Mouse (Mus musculus): ENCODE data around the gene Cd68. TPM values are rescaled to one million over a fixed set of nuclear protein-coding genes. Genes with fewer than 3 reads are reported as not detected.
A peak's percentile ranks its signal among the peaks of the same experiment; 100 is the strongest.
"Not testable (repeated sequence)": the region's sequence is repeated elsewhere in the genome, so short reads cannot be mapped to it uniquely, and the experiment has no call there.

The Cd68 gene
- total RNA-seq (2014; fragmentation: Nextera tagmentation) (29.7 and 52.0 TPM in 2 replicates), total RNA-seq (2017) (27.0 and 47.7 TPM in 2 replicates)

- peak; percentile 65 for ATAC-seq (replicated peaks; ENCODE audit: poor library complexity, severe bottlenecking)
Measured at GRCm38 (mm10) chr11:69665961-69666664, at the start of gene Cd68. Gene Cd68, minus strand, starts transcription at chr11:69666153.

GRCm38 (mm10) chr11:69715482-69715881 lies 49.5 kb upstream of the Cd68 start:
- 0 out of 2 replicates have a peak, but pooled peaks have one; percentile 35 for ATAC-seq (replicated peaks; ENCODE audit: poor library complexity, severe bottlenecking)

GRCm38 (mm10) chr11:69714636-69715329 lies 48.8 kb upstream of the Cd68 start:
- no peak for ATAC-seq (replicated peaks; ENCODE audit: poor library complexity, severe bottlenecking)

GRCm38 (mm10) chr11:69712954-69713672 lies 47.2 kb upstream of the Cd68 start:
- no peak for ATAC-seq (replicated peaks; ENCODE audit: poor library complexity, severe bottlenecking)

GRCm38 (mm10) chr11:69711082-69711481 lies 45.1 kb upstream of the Cd68 start:
- ATAC-seq (replicated peaks; ENCODE audit: poor library complexity, severe bottlenecking) = no peak

- no peak for ATAC-seq (replicated peaks; ENCODE audit: poor library complexity, severe bottlenecking)
Measured at GRCm38 (mm10) chr11:69710470-69710869, 44.5 kb upstream of the Cd68 start.

GRCm38 (mm10) chr11:69709554-69710446 lies 43.8 kb upstream of the Cd68 start:
- no peak for ATAC-seq (replicated peaks; ENCODE audit: poor library complexity, severe bottlenecking)

GRCm38 (mm10) chr11:69708614-69709265 lies 42.8 kb upstream of the Cd68 start:
- ATAC-seq (replicated peaks; ENCODE audit: poor library complexity, severe bottlenecking) = no peak

GRCm38 (mm10) chr11:69707873-69708381 lies 42.0 kb upstream of the Cd68 start:
- no peak for ATAC-seq (replicated peaks; ENCODE audit: poor library complexity, severe bottlenecking)

GRCm38 (mm10) chr11:69707480-69707847 lies 41.5 kb upstream of the Cd68 start:
- no peak for ATAC-seq (replicated peaks; ENCODE audit: poor library complexity, severe bottlenecking)

GRCm38 (mm10) chr11:69706775-69707479 lies 41.0 kb upstream of the Cd68 start:
- ATAC-seq (replicated peaks; ENCODE audit: poor library complexity, severe bottlenecking) = no peak

GRCm38 (mm10) chr11:69704613-69705010 lies 38.7 kb upstream of the Cd68 start:
- ATAC-seq (replicated peaks; ENCODE audit: poor library complexity, severe bottlenecking) = no peak

GRCm38 (mm10) chr11:69703814-69704612 lies 38.1 kb upstream of the Cd68 start:
- ATAC-seq (replicated peaks; ENCODE audit: poor library complexity, severe bottlenecking) = no peak

GRCm38 (mm10) chr11:69703381-69703780 lies 37.4 kb upstream of the Cd68 start:
- not testable (repeated sequence) for ATAC-seq (replicated peaks; ENCODE audit: poor library complexity, severe bottlenecking)

GRCm38 (mm10) chr11:69702886-69703285 lies 36.9 kb upstream of the Cd68 start:
- not testable (repeated sequence) for ATAC-seq (replicated peaks; ENCODE audit: poor library complexity, severe bottlenecking)

- ATAC-seq (replicated peaks; ENCODE audit: poor library complexity, severe bottlenecking) = no peak
Measured at GRCm38 (mm10) chr11:69699595-69699994, 33.6 kb upstream of the Cd68 start.

- ATAC-seq (replicated peaks; ENCODE audit: poor library complexity, severe bottlenecking) = no peak
Measured at GRCm38 (mm10) chr11:69698574-69698973, 32.6 kb upstream of the Cd68 start.

- no peak for ATAC-seq (replicated peaks; ENCODE audit: poor library complexity, severe bottlenecking)
Measured at GRCm38 (mm10) chr11:69697396-69697795, 31.4 kb upstream of the Cd68 start.

Data from granulocyte monocyte progenitor cell, adult 5-6 weeks (primary cell).